Mouse (Mus musculus) lung, adult 2 months (tissue): ENCODE results near the gene Smtnl1.

Experiments
- CTCF ChIP-seq: fragments of 200-500 bp; IDR thresholded peaks from 2 replicates; pipeline ENCODE4 v1.5.1; 2011; ENCODE audit warnings: mild to moderate bottlenecking, low read length, control low read depth; ENCODE audit not compliant: insufficient read depth
- POLR2A ChIP-seq: fragments of 200-500 bp; IDR thresholded peaks from 2 replicates; pipeline ENCODE4 v1.6.1; 2011; ENCODE audit warnings: low read depth, mild to moderate bottlenecking, control low read depth, low read length, borderline replicate concordance; ENCODE audit errors: extremely low read depth

GRCm38 (mm10) chr2:84858551-84858950 lies 36.1 kb upstream of the Smtnl1 start:
- TF ChIP-seq CTCF (no peak), POLR2A (no peak)
